Mouse (Mus musculus) lung, adult 2 months (tissue): ENCODE data around the gene Eps8l2.

Experiments
- CTCF ChIP-seq: fragments of 200-500 bp; IDR thresholded peaks from 2 replicates; pipeline ENCODE4 v1.5.1; 2011; ENCODE audit warnings: mild to moderate bottlenecking, low read length, control low read depth; ENCODE audit not compliant: insufficient read depth
- POLR2A ChIP-seq: fragments of 200-500 bp; IDR thresholded peaks from 2 replicates; pipeline ENCODE4 v1.6.1; 2011; ENCODE audit warnings: low read depth, mild to moderate bottlenecking, control low read depth, low read length, borderline replicate concordance; ENCODE audit errors: extremely low read depth

GRCm38 (mm10) chr7:141411667-141412066, 73.0 kb downstream of the Eps8l2 start:
- TF ChIP-seq CTCF: no peak
- no peak for TF ChIP-seq POLR2A
